ENCODE assay signal across 8 mouse cellular contexts in genomic region chr5:52112953-52113841, GRCm38 (mm10).
A peak's percentile ranks its signal among the peaks of the same experiment; 100 is the strongest.
DNase-seq lines count a peak whose midpoint lies in the region; ATAC-seq lines count a peak whose summit lies in the region.

No protein-coding gene starts in this region.

- peaks cover 85% of the 10 kb centered on the region for H3K27me3 ChIP-seq in midbrain, embryonic 10.5 days (ENCODE audit: low read depth, poor library complexity, severe bottlenecking)
- H3K27me3 ChIP-seq in stomach, embryonic 14.5 days (ENCODE audit: control insufficient read depth, insufficient read depth, low read length) = peaks cover 16% of the 10 kb centered on the region

- H3K9ac ChIP-seq in stomach, embryonic 14.5 days (replicated peaks; ENCODE audit: low read depth, low read length) = peak overlapping the region; percentile 30; the same call in 1 of the 2 replicates

- ATAC-seq in CD4-positive, CD25-positive, alpha-beta regulatory T cell, adult 4 months = no peak
- ATAC-seq in stomach, embryonic 14.5 days (ENCODE audit: insufficient number of reproducible peaks, insufficient read depth, low FRiP score, low read depth) = no peak; the same call in 1 of the 2 replicates

- H3K36me3 ChIP-seq in midbrain, embryonic 10.5 days = no peaks in the 10 kb centered on the region
- H3K36me3 ChIP-seq in stomach, embryonic 14.5 days (ENCODE audit: control insufficient read depth, insufficient read depth, low read length) = no peaks in the 10 kb centered on the region

- H3K27ac ChIP-seq in midbrain, embryonic 10.5 days (replicated peaks) = peak overlapping the region; percentile 42; the same call in 1 of the 2 replicates
- no peak overlapping the region for H3K27ac ChIP-seq in stomach, embryonic 14.5 days (ENCODE audit: low read length)

- H3K4me1 ChIP-seq in midbrain, embryonic 10.5 days = peaks cover 44% of the 10 kb centered on the region
- H3K4me1 ChIP-seq in stomach, embryonic 14.5 days (ENCODE audit: control insufficient read depth, insufficient read depth, low read length) = peaks cover 5% of the 10 kb centered on the region; the same call in 1 of the 2 replicates

- DNase-seq in CD4-positive, CD25-positive, alpha-beta regulatory T cell, adult 2 months (ENCODE audit: low read depth, low spot score) = peak; percentile 58
- peak; percentile 65 for DNase-seq in Muller cell, postnatal 12 days (ENCODE audit: inconsistent ontology term)
- DNase-seq in embryo, embryonic 9.5 days (ENCODE audit: extremely low spot score) = peak; percentile 69
- peak; percentile 24 to 26 for DNase-seq in heart, postnatal 14 days
- DNase-seq in layer of hippocampus, postnatal 36 days = peak; percentile 26 to 28
- DNase-seq in midbrain, embryonic 10.5 days (ENCODE audit: low spot score) = peak; percentile 70

- H3K4me3 ChIP-seq in midbrain, embryonic 10.5 days = peak overlapping the region; percentile 61
- peak overlapping the region; percentile 64 for H3K4me3 ChIP-seq in stomach, embryonic 14.5 days (ENCODE audit: low read depth, low read length)

- intact Hi-C loops in heart, postnatal 14 days (cut with DNase I) = loop anchor here (10.0 kb wide), 3 partner anchors 412 to 712 kb away; no protein-coding TSS in a partner anchor

- under 1% methylated on average over 73 of the region's 73 CpGs for WGBS in midbrain, embryonic 10.5 days
- under 1% methylated on average over 71 of the region's 73 CpGs for WGBS in stomach, embryonic 14.5 days

- H3K9me3 ChIP-seq in midbrain, embryonic 10.5 days (replicated peaks) = no peaks in the 10 kb centered on the region
- H3K9me3 ChIP-seq in stomach, embryonic 14.5 days (ENCODE audit: control insufficient read depth, low read depth, low read length) = no peaks in the 10 kb centered on the region

- H3K4me2 ChIP-seq in stomach, embryonic 14.5 days (replicated peaks; ENCODE audit: low read depth, low read length) = peak overlapping the region; percentile 100
